Mouse (Mus musculus) limb, embryonic 13.5 days (tissue): ENCODE measurements around the gene Fam204a. TPM values are rescaled to one million over a fixed set of nuclear protein-coding genes. Genes with fewer than 3 reads are reported as not detected.
A peak's percentile ranks its signal among the peaks of the same experiment; 100 is the strongest.

Source experiments
- ATAC-seq: fragments of 200-750 bp; cut with Nextera tagmentation; 2 replicates; pipeline ENCODE4 v1.8.0; 2017; ENCODE audit warnings: low read depth, moderate number of reproducible peaks, moderate TSS enrichment; ENCODE audit not compliant: low FRiP score
- H3K27ac ChIP-seq: fragments of 300-500 bp; sonication (generic); 2 replicates; pipeline ENCODE4 v1.5.1; 2015; ENCODE audit warnings: inconsistent platforms, mild to moderate bottlenecking, moderate library complexity
- H3K27me3 ChIP-seq: fragments of 300-500 bp; sonication (generic); 2 replicates; pipeline ENCODE4 v1.6.1; 2015; ENCODE audit warnings: mild to moderate bottlenecking, inconsistent platforms
- H3K36me3 ChIP-seq: fragments of 300-500 bp; sonication (generic); 2 replicates; pipeline ENCODE4 v1.6.1; 2015; ENCODE audit warnings: inconsistent platforms, mild to moderate bottlenecking, moderate library complexity
- H3K4me1 ChIP-seq: fragments of 300-500 bp; sonication (generic); 2 replicates; pipeline ENCODE4 v1.6.1; 2015; ENCODE audit warnings: inconsistent platforms
- H3K4me2 ChIP-seq: fragments of 300-500 bp; sonication (generic); replicated peaks from 2 replicates; pipeline ENCODE4 v1.6.1; 2015; ENCODE audit warnings: inconsistent platforms, mild to moderate bottlenecking, moderate library complexity
- H3K4me3 ChIP-seq: fragments of 300-500 bp; sonication (generic); 2 replicates; pipeline ENCODE4 v1.5.1; 2015; ENCODE audit warnings: moderate library complexity, mild to moderate bottlenecking, inconsistent platforms
- H3K9ac ChIP-seq: fragments of 300-500 bp; sonication (generic); 2 replicates; pipeline ENCODE4 v1.6.1; 2015; ENCODE audit warnings: mild to moderate bottlenecking, inconsistent platforms
- H3K9me3 ChIP-seq: fragments of 300-500 bp; sonication (generic); 2 replicates; pipeline ENCODE4 v1.6.1; 2016; ENCODE audit warnings: inconsistent platforms
- WGBS: fragments of 180-500 bp; shearing (Covaris S2); methylation state at CpG from one replicate; pipeline ENCODE4 v1.1.7; 2015; 5-methylcytosine and 5-hydroxymethylcytosine counted together
- polyA plus RNA-seq: library from polyadenylated mRNA; unstranded; fragments of >200 nt; fragmentation: Nextera tagmentation; extraction: Ambion mirVana; gene quantifications from 2 replicates; pipeline ENCODE4 v1.2.1, GENCODE M21; 2015

Gene Fam204a
- 57.6 and 62.9 TPM in 2 replicates for polyA plus RNA-seq

DNA sequence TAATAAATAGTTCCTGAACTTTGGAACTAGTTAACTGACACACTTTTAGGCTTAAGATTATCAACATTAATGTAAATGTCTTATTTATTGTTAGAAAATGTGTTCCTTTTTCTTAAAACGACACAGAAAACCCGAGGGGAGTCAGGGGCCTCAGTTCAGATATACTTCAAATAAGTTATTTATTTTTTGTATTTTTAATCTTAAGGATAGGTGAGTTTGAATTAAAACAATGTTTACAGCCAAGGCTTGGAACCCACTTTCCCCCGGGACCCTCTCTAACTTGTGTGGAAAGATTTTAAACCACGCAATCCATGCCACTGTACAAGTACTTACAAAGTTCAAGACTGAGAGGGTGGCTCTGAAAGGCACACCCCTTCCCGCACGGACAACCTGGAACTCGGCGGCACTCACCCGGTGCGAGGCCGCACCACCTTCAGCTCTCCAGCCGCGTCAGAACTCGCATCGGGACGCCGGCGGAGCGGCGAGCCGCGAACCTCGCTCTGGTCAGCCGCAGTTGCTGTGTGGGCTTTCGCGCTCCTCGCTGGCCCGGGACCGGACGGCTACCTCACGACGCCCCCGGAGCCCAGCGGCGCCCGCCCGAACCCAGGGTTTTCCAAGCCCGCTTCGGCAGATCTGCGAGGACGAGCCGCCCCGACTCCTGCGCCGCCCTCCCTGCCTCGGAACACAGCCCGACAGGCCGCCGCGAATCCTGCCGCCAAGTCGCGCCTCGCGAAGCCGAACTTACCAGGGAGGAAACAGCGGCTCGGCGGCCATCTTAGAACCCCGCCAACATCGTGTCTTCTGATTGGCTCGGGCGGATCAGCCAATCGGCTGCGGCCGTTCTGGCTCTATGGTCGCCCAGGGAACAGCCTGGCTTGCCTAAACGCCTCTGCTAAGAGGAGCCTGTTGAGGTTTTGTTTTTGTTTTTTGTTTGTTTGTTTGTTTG is at the start of gene Fam204a:
Gene Fam204a, minus strand, starts transcription at position 803 of the 946 bp plus-strand sequence.
- Histone ChIP-seq H3K36me3 (peaks cover 5% of the 10 kb centered on the region; the same call in 1 of the 2 replicates), H3K4me1 (peaks cover 11% of the 10 kb centered on the region), H3K4me2 (peak within 1 kb of the TSS; percentile 65), H3K27ac (peak within 1 kb of the TSS; percentile 98), H3K4me3 (peak within 1 kb of the TSS; percentile 86), H3K9ac (peak within 1 kb of the TSS; percentile 94), H3K27me3 (0 out of 2 replicates have a peak, but pooled peaks cover 2% of the 10 kb centered on the region), H3K9me3 (no peaks in the 10 kb centered on the region)
- under 1% methylated on average over 68 of the region's 68 CpGs for WGBS
- peak; percentile 99 for ATAC-seq

DNA sequence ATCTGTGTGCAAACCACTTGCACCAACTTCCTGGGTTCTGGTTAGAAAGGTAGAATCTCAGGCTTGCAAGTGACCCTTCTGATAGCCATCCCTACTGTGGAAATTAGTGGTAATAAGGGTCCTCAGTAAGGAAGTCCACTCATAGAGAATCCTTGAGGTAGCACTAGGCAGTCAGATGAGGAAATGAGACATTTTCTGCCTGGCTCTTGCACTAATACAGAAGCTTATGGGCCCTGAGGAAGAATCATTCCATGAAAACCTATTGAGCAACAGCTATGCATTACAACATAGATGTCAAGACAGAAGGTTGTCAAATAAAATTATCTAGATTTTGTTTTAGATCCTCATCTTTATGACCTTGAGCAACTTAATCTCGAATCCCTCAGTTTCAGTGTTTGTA is 39.3 kb upstream of the Fam204a start:
- Histone ChIP-seq H3K9me3 (no peaks in the 10 kb centered on the region), H3K4me2 (no peak overlapping the region), H3K27me3 (peaks cover 6% of the 10 kb centered on the region), H3K4me3 (no peak overlapping the region), H3K4me1 (no peaks in the 10 kb centered on the region), H3K27ac (no peak overlapping the region), H3K9ac (no peak overlapping the region), H3K36me3 (no peaks in the 10 kb centered on the region)
- no peak for ATAC-seq
- WGBS: 77% methylated on average over 1 of the region's 1 CpGs

DNA sequence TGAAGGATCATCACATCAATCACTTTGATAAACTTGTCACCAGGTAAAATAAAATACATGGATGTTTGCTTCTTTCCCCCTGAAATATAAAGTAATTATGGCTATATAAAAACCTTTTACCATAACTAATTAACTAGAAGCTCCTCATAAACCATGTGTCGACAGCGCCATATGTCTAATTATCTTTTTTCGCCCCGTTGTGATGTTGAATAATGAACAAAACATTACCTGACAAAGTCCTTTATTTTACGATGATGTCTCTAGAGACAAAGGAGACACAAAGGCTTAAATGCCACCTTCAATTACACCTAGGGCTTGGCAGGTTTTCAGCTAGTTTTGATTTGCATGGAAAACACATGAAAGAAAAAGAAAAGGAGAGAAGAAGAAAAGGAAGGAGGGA is 34.2 kb upstream of the Fam204a start:
- ATAC-seq: no peak
- no peak overlapping the region for H3K27ac ChIP-seq
- H3K9ac ChIP-seq: no peak overlapping the region
- no peaks in the 10 kb centered on the region for H3K4me1 ChIP-seq
- no peaks in the 10 kb centered on the region for H3K36me3 ChIP-seq
- H3K4me3 ChIP-seq: no peak overlapping the region
- H3K27me3 ChIP-seq: peaks cover 6% of the 10 kb centered on the region
- WGBS: 43% methylated on average over 5 of the region's 5 CpGs
- no peaks in the 10 kb centered on the region for H3K9me3 ChIP-seq
- no peak overlapping the region for H3K4me2 ChIP-seq

DNA sequence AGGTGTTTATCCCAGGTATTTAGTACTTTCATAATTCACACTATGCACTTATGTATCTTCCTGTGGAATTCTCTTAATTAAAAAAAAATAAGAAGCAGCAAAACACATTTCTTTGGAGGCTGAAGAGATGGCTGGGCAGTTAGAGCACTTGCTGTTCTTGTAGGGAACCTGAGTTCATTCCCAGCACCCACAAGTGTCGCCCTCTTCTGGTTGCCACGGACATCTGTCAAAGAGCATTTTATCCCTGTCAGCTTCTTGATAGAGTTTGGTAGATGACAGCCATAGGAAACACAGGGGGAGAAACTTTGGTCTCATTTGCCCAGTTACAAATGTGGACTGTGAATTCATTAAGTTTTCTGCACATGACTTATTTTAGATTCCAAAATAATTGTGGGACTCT is 25.5 kb upstream of the Fam204a start:
- Histone ChIP-seq H3K27ac (no peak overlapping the region), H3K9me3 (no peaks in the 10 kb centered on the region), H3K4me3 (no peak overlapping the region), H3K4me2 (no peak overlapping the region), H3K9ac (no peak overlapping the region), H3K27me3 (peaks cover 27% of the 10 kb centered on the region), H3K36me3 (no peaks in the 10 kb centered on the region), H3K4me1 (peaks cover 5% of the 10 kb centered on the region)
- WGBS: 37% methylated on average over 2 of the region's 2 CpGs
- ATAC-seq: no peak

DNA sequence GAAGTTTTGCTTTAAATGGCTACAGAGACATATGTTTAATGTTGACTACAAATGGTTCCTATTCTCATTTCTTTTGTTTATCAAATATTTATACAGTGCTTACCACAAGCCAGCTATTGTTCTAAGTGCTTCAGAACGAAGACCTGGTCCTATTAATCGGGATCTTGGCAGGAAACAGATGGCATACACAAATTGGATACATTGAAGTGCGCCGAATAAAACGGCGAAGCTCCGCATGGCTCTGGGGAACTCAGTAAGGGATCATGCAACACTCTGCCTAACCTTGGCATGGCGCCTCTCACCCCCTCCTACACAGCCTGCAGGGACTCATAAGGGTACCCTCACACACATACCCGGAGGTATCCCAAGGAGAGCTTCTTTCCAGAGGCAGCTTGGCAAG is 24.7 kb upstream of the Fam204a start:
- no peak overlapping the region for H3K27ac ChIP-seq
- H3K4me2 ChIP-seq: no peak overlapping the region
- H3K27me3 ChIP-seq: peaks cover 32% of the 10 kb centered on the region
- no peaks in the 10 kb centered on the region for H3K9me3 ChIP-seq
- H3K9ac ChIP-seq: no peak overlapping the region
- 52% methylated on average over 9 of the region's 9 CpGs for WGBS
- ATAC-seq: no peak
- H3K36me3 ChIP-seq: no peaks in the 10 kb centered on the region
- H3K4me1 ChIP-seq: peaks cover 9% of the 10 kb centered on the region
- no peak overlapping the region for H3K4me3 ChIP-seq

DNA sequence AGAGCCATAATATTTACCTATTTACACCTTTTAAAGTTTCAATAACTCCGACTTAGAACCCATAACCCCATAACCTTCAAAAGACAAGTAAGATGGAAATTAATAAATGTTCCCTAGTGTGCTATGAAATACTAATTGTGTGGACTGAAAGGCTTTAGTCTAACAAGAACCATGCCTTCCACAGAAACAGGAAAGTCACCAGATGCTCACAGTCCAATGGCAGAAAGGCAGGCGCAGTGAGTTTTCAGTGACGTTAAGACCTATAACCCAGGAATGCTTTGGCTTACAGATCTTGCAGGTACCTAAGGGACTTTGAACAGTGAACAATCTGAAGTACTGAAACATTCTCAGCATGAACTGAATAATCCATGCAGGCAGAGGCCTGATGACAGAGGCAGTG is 18.7 kb upstream of the Fam204a start:
- H3K9ac ChIP-seq: no peak overlapping the region
- H3K9me3 ChIP-seq: no peaks in the 10 kb centered on the region
- 21% methylated on average over 3 of the region's 3 CpGs for WGBS
- H3K27me3 ChIP-seq: peaks cover 30% of the 10 kb centered on the region
- no peak overlapping the region for H3K27ac ChIP-seq
- ATAC-seq: peak; percentile 72; the same call in 1 of the 2 replicates
- no peak overlapping the region for H3K4me3 ChIP-seq
- no peaks in the 10 kb centered on the region for H3K36me3 ChIP-seq
- peaks cover 14% of the 10 kb centered on the region for H3K4me1 ChIP-seq
- no peak overlapping the region for H3K4me2 ChIP-seq

DNA sequence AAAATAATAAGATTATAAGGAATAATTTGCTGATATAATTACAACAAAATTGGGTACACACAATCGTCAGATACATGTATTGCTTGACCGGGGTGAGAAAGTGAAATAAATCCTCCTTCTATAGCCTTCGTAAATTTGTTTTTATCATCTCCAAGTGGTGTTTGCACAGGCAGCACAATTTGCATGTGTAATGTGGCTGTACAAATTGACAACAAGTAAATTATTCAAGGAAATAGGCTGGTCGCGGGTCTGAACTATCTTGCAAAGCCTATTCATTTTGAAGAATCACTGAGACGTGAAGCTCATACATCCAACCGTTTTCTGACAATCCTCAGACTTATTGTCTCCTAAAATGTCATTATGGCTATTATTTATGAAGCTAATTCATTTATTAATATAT is 16.1 kb upstream of the Fam204a start:
- no peak overlapping the region for H3K4me3 ChIP-seq
- H3K9me3 ChIP-seq: no peaks in the 10 kb centered on the region
- H3K27ac ChIP-seq: no peak overlapping the region
- H3K9ac ChIP-seq: no peak overlapping the region
- no peak overlapping the region for H3K4me2 ChIP-seq
- H3K4me1 ChIP-seq: peaks cover 14% of the 10 kb centered on the region
- H3K27me3 ChIP-seq: peaks cover 38% of the 10 kb centered on the region
- no peak for ATAC-seq
- H3K36me3 ChIP-seq: no peaks in the 10 kb centered on the region
- 84% methylated on average over 7 of the region's 7 CpGs for WGBS

DNA sequence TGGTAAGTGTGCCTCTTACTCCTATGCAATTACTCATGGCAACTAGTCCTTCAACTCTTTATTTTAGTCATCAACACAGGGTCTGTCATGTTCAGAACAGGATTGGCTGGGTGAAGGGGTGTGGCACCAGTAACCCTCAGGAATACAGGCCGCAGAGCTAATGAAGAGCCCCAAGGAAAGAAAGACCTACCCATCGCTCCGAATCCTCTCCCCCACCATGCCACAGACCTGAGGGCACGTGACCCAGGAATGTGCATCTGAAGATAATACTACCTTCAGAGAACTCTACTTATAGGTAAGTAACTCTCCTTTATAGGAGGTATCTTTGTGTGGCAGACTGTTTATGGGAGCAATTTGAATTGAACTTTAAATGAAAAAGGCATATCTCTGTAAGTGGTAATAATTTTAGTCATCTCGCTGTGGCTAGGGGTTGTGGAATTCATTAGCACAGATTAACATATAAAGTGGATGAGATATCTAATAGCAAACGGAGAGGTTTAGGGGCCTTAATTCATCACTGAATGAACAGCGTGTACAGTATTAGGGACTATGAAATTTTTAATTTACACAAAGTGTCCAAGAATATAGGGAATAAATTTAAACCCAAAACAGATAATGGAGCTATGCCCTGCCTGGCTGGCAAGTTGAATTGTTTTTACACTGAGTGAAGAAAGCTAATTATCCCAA is 15.6 kb upstream of the Fam204a start:
- ATAC-seq: no peak
- WGBS: 75% methylated on average over 7 of the region's 7 CpGs

DNA sequence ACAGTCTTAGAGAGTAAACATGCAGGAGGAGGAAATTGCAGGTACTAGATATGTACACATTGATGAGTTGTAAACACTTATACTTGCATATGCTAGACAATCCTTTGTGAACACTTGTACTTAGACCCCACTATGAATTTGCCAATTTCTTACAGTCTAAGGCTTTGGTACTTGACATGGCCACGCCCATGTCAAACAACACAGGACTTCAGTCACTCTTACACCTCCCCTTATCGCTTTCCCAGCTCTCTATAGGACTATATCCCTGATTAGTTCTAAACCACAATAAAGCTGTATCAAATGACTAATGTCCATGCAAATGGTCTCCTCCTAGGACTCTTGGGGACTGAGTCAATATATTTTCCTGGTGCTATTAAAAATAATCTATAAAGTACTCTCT is 5.0 kb upstream of the Fam204a start:
- H3K9me3 ChIP-seq: no peaks in the 10 kb centered on the region
- no peak for ATAC-seq
- no peak overlapping the region for H3K27ac ChIP-seq
- WGBS: 74% methylated on average over 2 of the region's 2 CpGs
- H3K9ac ChIP-seq: no peak overlapping the region
- H3K4me1 ChIP-seq: no peaks in the 10 kb centered on the region
- H3K4me3 ChIP-seq: no peak overlapping the region
- H3K36me3 ChIP-seq: no peaks in the 10 kb centered on the region
- no peak overlapping the region for H3K4me2 ChIP-seq
- peaks cover 6% of the 10 kb centered on the region; the same call in 1 of the 2 replicates for H3K27me3 ChIP-seq

More for the DNA sequence above, 15.6 kb upstream of the Fam204a start:
- no peaks in the 10 kb centered on the region for H3K36me3 ChIP-seq
- H3K9me3 ChIP-seq: no peaks in the 10 kb centered on the region
- H3K27ac ChIP-seq: no peak overlapping the region
- no peak overlapping the region for H3K9ac ChIP-seq
- H3K4me1 ChIP-seq: peaks cover 14% of the 10 kb centered on the region
- no peak overlapping the region for H3K4me2 ChIP-seq
- H3K4me3 ChIP-seq: no peak overlapping the region
- peaks cover 32% of the 10 kb centered on the region for H3K27me3 ChIP-seq

DNA sequence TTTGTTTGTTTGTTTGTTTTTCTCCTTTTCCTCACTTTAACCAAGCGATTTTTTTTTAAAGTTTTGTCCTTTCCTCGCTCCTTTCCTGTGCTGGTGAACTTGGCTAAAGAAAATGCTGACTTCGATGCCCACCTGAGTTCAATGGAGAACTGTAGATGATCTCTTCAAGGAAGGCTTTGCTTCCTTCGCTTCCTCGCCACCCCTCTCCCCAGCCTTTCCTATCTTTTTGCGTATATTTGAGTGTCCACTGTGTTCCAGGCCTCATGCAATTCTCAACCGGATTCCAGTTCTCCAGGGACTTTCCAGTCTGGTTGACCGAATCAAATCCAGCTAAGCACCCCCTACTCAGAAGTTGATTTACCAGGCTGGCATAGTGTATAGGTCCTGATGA is 339 bp upstream of the Fam204a start:
- WGBS: 51% methylated on average over 8 of the region's 8 CpGs
- no peaks in the 10 kb centered on the region for H3K9me3 ChIP-seq
- peaks cover 5% of the 10 kb centered on the region; the same call in 1 of the 2 replicates for H3K36me3 ChIP-seq
- peaks cover 11% of the 10 kb centered on the region for H3K4me1 ChIP-seq
- H3K4me3 ChIP-seq: peak overlapping the region; percentile 86
- no peak overlapping the region for H3K9ac ChIP-seq
- no peak for ATAC-seq
- H3K27me3 ChIP-seq: 0 out of 2 replicates have a peak, but pooled peaks cover 2% of the 10 kb centered on the region
- H3K27ac ChIP-seq: no peak overlapping the region
- H3K4me2 ChIP-seq: peak overlapping the region; percentile 65

DNA sequence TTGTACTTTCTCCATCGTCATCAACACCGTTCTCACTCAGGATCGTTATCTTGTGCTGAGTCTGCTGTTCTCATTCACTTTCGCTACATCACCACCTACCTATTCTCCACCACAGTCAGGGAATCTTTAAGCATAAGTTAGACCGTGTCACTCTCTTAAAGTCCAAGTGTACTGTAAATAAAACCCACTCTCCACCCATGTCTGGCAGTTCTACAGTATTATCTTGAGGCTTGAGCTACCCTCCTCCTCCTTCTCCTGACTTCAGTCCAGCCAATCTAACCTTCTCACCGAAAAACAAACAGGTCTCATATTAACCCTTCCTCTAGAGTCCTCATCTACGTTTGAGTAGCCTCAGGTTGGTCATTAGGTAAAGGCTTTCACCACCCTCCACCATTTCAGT is 7.1 kb downstream of the Fam204a start:
- Histone ChIP-seq H3K4me3 (no peak overlapping the region), H3K4me2 (no peak overlapping the region), H3K9me3 (no peaks in the 10 kb centered on the region), H3K4me1 (peaks cover 11% of the 10 kb centered on the region; the same call in 1 of the 2 replicates), H3K27ac (no peak overlapping the region), H3K36me3 (peaks cover 25% of the 10 kb centered on the region), H3K9ac (no peak overlapping the region), H3K27me3 (no peaks in the 10 kb centered on the region)
- WGBS: 85% methylated on average over 7 of the region's 7 CpGs
- ATAC-seq: no peak

DNA sequence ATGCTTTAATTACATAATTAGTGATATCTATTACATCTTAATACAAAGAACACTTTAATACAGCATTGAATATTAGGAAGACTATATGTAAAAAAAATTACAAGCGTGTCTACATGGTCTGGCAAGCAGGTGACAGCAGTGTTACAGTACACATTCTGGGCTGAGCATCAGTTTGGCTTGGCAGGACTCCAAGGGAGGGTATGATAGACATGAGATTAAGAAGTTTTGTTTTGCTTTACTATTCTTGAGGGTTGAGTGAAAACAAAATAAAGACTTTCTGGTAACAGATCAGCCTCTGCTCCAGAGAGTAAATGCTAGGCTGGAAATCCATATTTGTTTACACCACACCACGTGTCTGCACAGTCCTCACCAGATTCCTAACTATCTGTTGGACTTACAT is 8.5 kb downstream of the Fam204a start:
- H3K27me3 ChIP-seq: no peaks in the 10 kb centered on the region
- peaks cover 31% of the 10 kb centered on the region for H3K36me3 ChIP-seq
- no peak overlapping the region for H3K27ac ChIP-seq
- 0 out of 2 replicates have a peak, but pooled peaks cover 8% of the 10 kb centered on the region for H3K4me1 ChIP-seq
- H3K9me3 ChIP-seq: no peaks in the 10 kb centered on the region
- 86% methylated on average over 2 of the region's 2 CpGs for WGBS
- H3K4me2 ChIP-seq: no peak overlapping the region
- no peak for ATAC-seq
- no peak overlapping the region for H3K4me3 ChIP-seq
- H3K9ac ChIP-seq: no peak overlapping the region
